Mouse (Mus musculus) liver, postnatal 0 days (tissue): Measurements from ENCODE around the gene Celf5.

Source experiments
- CTCF ChIP-seq: sonication (generic); IDR thresholded peaks from 2 replicates; pipeline ENCODE4 v1.5.1; 2016; ENCODE audit warnings: antibody characterized with exemption, low read depth
- EP300 ChIP-seq: IDR thresholded peaks from 2 replicates; pipeline ENCODE4 v1.6.1; 2016; ENCODE audit warnings: antibody characterized with exemption, low read depth, mild to moderate bottlenecking

- no peak for TF ChIP-seq CTCF
- TF ChIP-seq EP300, result no peak
These were observed 13.9 kb upstream of the Celf5 start, which contains the start of gene Ncln for GRCm38 (mm10) chr10:81496264-81496901.
